10 mouse cellular contexts compared by ENCODE assay signal in genomic region chr1:152682368-152683194, GRCm38 (mm10).
DNase-seq lines count a peak whose midpoint lies in the region; ATAC-seq lines count a peak whose summit lies in the region.
"Had no signal": no experiment of that assay in that cellular context is flagged by ENCODE, and none has a peak within 500 bp of the region (broad histone marks: within the 10 kb centered on the region; RNA-seq: fewer than 3 reads in every experiment).

No protein-coding gene starts in this region.

- 0 out of 2 replicates have a peak, but pooled peaks have one; percentile 21 for ATAC-seq in liver, embryonic 16.5 days (ENCODE audit: low read depth)
- ATAC-seq in liver, embryonic 12.5 days: no peak
- no peak for ATAC-seq in kidney, embryonic 14.5 days (ENCODE audit: low FRiP score, low TSS enrichment)
- no peak for ATAC-seq in stomach, embryonic 15.5 days (ENCODE audit: insufficient read depth, low FRiP score, low read depth)
- no peak for ATAC-seq in midbrain, embryonic 16.5 days
- no peak for ATAC-seq in megakaryocyte-erythroid progenitor cell, adult 5-6 weeks (replicated peaks; ENCODE audit: low FRiP score, low TSS enrichment, poor library complexity, severe bottlenecking)

- H3K9me3 ChIP-seq in liver, embryonic 16.5 days (replicated peaks; ENCODE audit: control insufficient read depth, low read length): no peaks in the 10 kb centered on the region
- H3K9me3 ChIP-seq in liver, embryonic 12.5 days (replicated peaks): no peaks in the 10 kb centered on the region
- H3K9me3 ChIP-seq in kidney, embryonic 14.5 days (ENCODE audit: control insufficient read depth, low read length): no peaks in the 10 kb centered on the region
- no peaks in the 10 kb centered on the region for H3K9me3 ChIP-seq in stomach, embryonic 15.5 days
- H3K9me3 ChIP-seq in midbrain, embryonic 16.5 days (replicated peaks; ENCODE audit: control insufficient read depth, low read length, poor library complexity, severe bottlenecking): no peaks in the 10 kb centered on the region
- H3K9me3 ChIP-seq: liver, embryonic 15.5 days had no signal

- H3K4me3 ChIP-seq in liver, embryonic 16.5 days (ENCODE audit: low read depth, low read length): no peak overlapping the region
- H3K4me3 ChIP-seq in liver, embryonic 12.5 days: no peak overlapping the region
- no peak overlapping the region for H3K4me3 ChIP-seq in kidney, embryonic 14.5 days (ENCODE audit: low read length)
- no peak overlapping the region for H3K4me3 ChIP-seq in stomach, embryonic 15.5 days (replicated peaks)
- no peak overlapping the region for H3K4me3 ChIP-seq in midbrain, embryonic 16.5 days (ENCODE audit: low read depth, low read length)
- H3K4me3 ChIP-seq: liver, embryonic 15.5 days had no signal

- no peak overlapping the region for H3K4me2 ChIP-seq in liver, embryonic 16.5 days (ENCODE audit: low read depth, low read length)
- no peak overlapping the region for H3K4me2 ChIP-seq in liver, embryonic 12.5 days
- no peak overlapping the region for H3K4me2 ChIP-seq in kidney, embryonic 14.5 days (replicated peaks; ENCODE audit: low read depth, low read length)
- no peak overlapping the region for H3K4me2 ChIP-seq in stomach, embryonic 15.5 days
- H3K4me2 ChIP-seq in midbrain, embryonic 16.5 days (ENCODE audit: low read length): no peak overlapping the region
- H3K4me2 ChIP-seq: liver, embryonic 15.5 days had no signal

- DNase-seq in heart, adult 8-10 months (ENCODE audit: low spot score): peak; percentile 51
- DNase-seq in cerebellum, adult 9-11 months: no peak
- DNase-seq: right cerebral cortex, postnatal 25 days had no signal

- 51% methylated on average over 11 of the region's 11 CpGs for WGBS in liver, embryonic 16.5 days (ENCODE audit: insufficient replicate concordance)
- 56% methylated on average over 11 of the region's 11 CpGs for WGBS in liver, embryonic 12.5 days (ENCODE audit: insufficient replicate concordance)
- WGBS in kidney, embryonic 14.5 days: 46% methylated on average over 11 of the region's 11 CpGs
- 42% methylated on average over 11 of the region's 11 CpGs for WGBS in stomach, embryonic 15.5 days
- 79% methylated on average over 11 of the region's 11 CpGs for WGBS in midbrain, embryonic 16.5 days

- H3K4me1 ChIP-seq in liver, embryonic 16.5 days (ENCODE audit: control insufficient read depth, low read depth, low read length): no peaks in the 10 kb centered on the region
- peaks cover 8% of the 10 kb centered on the region for H3K4me1 ChIP-seq in liver, embryonic 12.5 days
- peaks cover 42% of the 10 kb centered on the region for H3K4me1 ChIP-seq in kidney, embryonic 14.5 days (ENCODE audit: control insufficient read depth, insufficient read depth, low read length)
- H3K4me1 ChIP-seq in stomach, embryonic 15.5 days: peaks cover 30% of the 10 kb centered on the region
- peaks cover 7% of the 10 kb centered on the region; the same call in 1 of the 2 replicates for H3K4me1 ChIP-seq in midbrain, embryonic 16.5 days (ENCODE audit: control insufficient read depth, insufficient read depth, low read length)
- H3K4me1 ChIP-seq: liver, embryonic 15.5 days had no signal

- H3K27me3 ChIP-seq in liver, embryonic 16.5 days (ENCODE audit: control insufficient read depth, insufficient read depth, low read depth, low read length): no peaks in the 10 kb centered on the region
- H3K27me3 ChIP-seq in liver, embryonic 12.5 days (replicated peaks): peaks cover 10% of the 10 kb centered on the region; the same call in 1 of the 2 replicates
- H3K27me3 ChIP-seq in kidney, embryonic 14.5 days (ENCODE audit: control insufficient read depth, insufficient read depth, low read length): no peaks in the 10 kb centered on the region
- H3K27me3 ChIP-seq in stomach, embryonic 15.5 days (replicated peaks): no peaks in the 10 kb centered on the region
- H3K27me3 ChIP-seq in midbrain, embryonic 16.5 days (ENCODE audit: control insufficient read depth, insufficient read depth, low read depth, low read length): no peaks in the 10 kb centered on the region
- H3K27me3 ChIP-seq: liver, embryonic 15.5 days had no signal

- no peak overlapping the region for H3K27ac ChIP-seq in liver, embryonic 16.5 days (ENCODE audit: low read length)
- no peak overlapping the region for H3K27ac ChIP-seq in liver, embryonic 12.5 days
- peak overlapping the region; percentile 74; the same call in 1 of the 2 replicates for H3K27ac ChIP-seq in kidney, embryonic 14.5 days (ENCODE audit: low read depth, low read length)
- peak overlapping the region; percentile 26; the same call in 1 of the 2 replicates for H3K27ac ChIP-seq in stomach, embryonic 15.5 days
- H3K27ac ChIP-seq in midbrain, embryonic 16.5 days (ENCODE audit: low read length): no peak overlapping the region
- H3K27ac ChIP-seq: liver, embryonic 15.5 days had no signal

- no peaks in the 10 kb centered on the region for H3K36me3 ChIP-seq in liver, embryonic 16.5 days (ENCODE audit: control insufficient read depth, insufficient read depth)
- no peaks in the 10 kb centered on the region for H3K36me3 ChIP-seq in liver, embryonic 12.5 days
- H3K36me3 ChIP-seq in kidney, embryonic 14.5 days (ENCODE audit: control insufficient read depth, insufficient read depth, low read length): no peaks in the 10 kb centered on the region
- no peaks in the 10 kb centered on the region for H3K36me3 ChIP-seq in stomach, embryonic 15.5 days
- H3K36me3 ChIP-seq in midbrain, embryonic 16.5 days (ENCODE audit: control insufficient read depth, insufficient read depth, low read length): no peaks in the 10 kb centered on the region
- H3K36me3 ChIP-seq: liver, embryonic 15.5 days had no signal

- H3K9ac ChIP-seq in liver, embryonic 16.5 days (ENCODE audit: low read depth, low read length): no peak overlapping the region
- H3K9ac ChIP-seq in liver, embryonic 12.5 days: no peak overlapping the region
- no peak overlapping the region for H3K9ac ChIP-seq in kidney, embryonic 14.5 days (ENCODE audit: low read depth, low read length)
- no peak overlapping the region for H3K9ac ChIP-seq in stomach, embryonic 15.5 days
- no peak overlapping the region for H3K9ac ChIP-seq in midbrain, embryonic 16.5 days (ENCODE audit: low read depth, low read length)
- H3K9ac ChIP-seq: liver, embryonic 15.5 days had no signal

Comparison
In these comparisons a context has a peak if more than half of its experiments do, and no peak if none do; other contexts are left out.
1. H3K27ac ChIP-seq: peak in kidney, embryonic 14.5 days (single experiment) and stomach, embryonic 15.5 days (single experiment); none in liver, embryonic 16.5 days (single experiment), liver, embryonic 12.5 days (single experiment) and midbrain, embryonic 16.5 days (single experiment).